Mouse (Mus musculus): ENCODE results near the gene Hook1.

DNA sequence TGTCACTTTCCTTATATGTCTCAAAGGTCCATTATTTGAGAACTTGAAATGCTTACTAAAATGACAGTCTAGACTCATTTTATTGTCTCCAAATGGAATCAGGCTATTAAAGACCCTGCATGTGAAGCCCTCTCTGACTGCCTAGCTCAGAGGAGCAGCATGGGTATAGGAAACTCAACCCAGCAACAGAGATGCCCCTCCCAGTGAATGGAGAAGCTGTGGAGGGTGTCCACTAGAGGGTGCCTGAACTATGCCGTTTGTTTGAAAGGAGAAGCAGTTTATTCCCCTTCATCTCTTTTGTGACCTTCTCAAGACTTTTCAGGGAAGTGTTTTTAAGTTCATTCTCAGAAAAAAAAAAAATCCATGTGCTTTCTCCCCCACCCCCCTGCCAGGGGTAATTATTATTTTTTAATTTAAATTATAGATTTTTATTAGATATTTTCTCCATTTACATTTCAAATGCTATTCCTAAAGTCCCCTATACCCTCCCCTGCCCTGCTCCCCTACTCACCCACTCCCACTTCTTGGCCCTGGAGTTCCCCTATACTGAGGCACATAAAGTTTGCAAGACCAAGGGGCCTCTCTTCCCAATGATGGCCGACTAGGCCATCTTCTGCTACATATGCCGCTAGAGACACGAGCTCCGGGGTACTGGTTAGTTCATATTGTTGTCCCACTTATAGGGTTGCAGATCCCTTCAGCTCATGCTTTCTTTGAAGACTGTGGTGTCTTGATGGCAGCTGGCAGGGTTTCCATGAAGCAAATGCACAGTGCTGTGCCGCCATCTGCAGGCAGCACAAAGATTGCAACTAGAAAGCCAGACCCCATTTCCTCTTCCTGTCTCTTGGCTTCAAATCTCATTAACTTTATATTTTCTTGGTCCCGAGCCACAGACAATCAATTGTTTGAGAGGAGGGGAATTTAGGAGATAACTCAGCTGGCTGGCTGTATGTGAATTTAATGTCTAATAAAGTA is 42.5 kb upstream of the Hook1 start:
- TF ChIP-seq EP300 (IDR thresholded peaks at IDR 0.05; ENCODE audit: insufficient read depth, low read depth, low read length), result no peak
- TF ChIP-seq CTCF (IDR thresholded peaks at IDR 0.05; ENCODE audit: low read depth, low read length), result peak; percentile 80
- no peak for TF ChIP-seq POLR2A (IDR thresholded peaks at IDR 0.05; ENCODE audit: insufficient read depth, low read length)

Measured in ES-Bruce4 (cell line).